Mouse (Mus musculus) layer of hippocampus, adult 8-10 months (tissue): ENCODE measurements at regions not wholly inside any gene's neighbourhood (a gene's known extent, or its start where the extent isn't known, plus 50 kb on each side); places are given as distances from the start of the nearest gene placed in this dataset.

Experiments
- DNase-seq, 2 experiments: peaks; one replicate each; pipeline ENCODE4 v3.0.0; 2022; ENCODE audit warnings: low spot score in 2 of 2

- peak in 1 of 2 experiments; percentile 4 for DNase-seq
These were observed 568.1 kb downstream of the 1190002N15Rik start for GRCm38 (mm10) chr9:93969691-93970284.

GRCm38 (mm10) chr9:93969118-93969517 is 568.8 kb downstream of the 1190002N15Rik start:
- no peak for DNase-seq

DNA sequence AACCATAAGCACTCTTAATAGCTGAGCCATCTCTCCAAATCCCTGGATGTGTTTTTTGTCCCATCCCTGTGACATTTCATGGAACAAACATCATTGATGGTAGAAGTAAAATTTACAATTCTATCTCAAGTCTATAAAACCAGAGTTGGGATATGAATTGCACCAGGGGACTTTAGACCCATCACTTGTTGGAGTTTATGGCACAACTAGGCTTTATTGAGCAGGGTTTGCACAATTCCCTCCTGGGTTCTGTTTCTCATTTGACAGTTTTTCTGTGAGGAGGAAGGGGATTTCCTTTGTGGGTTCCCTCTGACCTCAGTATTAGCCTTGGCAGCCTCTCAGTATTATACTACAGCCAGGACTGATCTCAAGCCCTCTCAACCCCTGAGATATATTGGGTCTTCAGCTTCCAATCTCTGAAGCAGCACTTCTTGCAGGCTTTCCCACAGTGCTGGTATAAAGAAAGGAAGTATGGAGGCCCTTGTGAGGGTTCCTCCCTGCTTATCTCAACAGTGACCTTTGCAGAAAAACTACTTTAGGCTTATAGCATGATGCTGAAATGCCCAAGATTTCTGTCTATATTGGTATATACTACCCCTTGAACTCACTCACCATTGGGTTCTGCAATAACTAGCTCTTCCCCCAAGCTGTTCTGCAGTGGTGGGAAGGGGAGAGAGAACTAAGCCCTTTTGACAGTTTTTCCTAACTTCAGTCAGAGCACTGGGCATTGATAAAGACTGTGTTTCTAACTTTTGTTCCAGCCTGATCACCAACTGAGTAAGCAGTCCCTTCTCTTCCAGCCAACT is 582.4 kb downstream of the 1190002N15Rik start:
- DNase-seq: no peak

- no peak for DNase-seq
These were observed 589.2 kb downstream of the 1190002N15Rik start for GRCm38 (mm10) chr9:93948671-93949070.

DNA sequence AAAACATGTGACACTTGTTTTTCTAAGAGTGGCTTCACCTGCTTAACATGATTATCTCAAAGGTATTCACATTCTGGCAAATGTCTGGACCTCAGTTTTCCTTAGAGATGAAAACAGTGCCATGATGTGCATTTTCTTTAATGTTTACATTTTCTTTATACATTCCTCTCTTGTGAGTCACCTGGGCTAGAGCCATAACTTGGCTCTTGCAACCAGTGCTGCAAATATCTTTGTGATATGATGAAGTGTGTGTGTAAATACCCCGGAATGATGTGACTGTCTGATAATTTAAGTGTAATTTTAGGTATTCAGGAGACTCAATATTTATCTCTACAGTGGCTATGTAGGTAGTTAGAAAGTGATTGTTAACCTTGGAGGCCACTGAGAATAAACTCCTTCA is 590.8 kb downstream of the 1190002N15Rik start:
- no peak for DNase-seq

- no peak for DNase-seq
These were observed 597.7 kb downstream of the 1190002N15Rik start for GRCm38 (mm10) chr9:93940193-93940592.

GRCm38 (mm10) chr9:93930684-93931083 is 607.2 kb downstream of the 1190002N15Rik start:
- no peak for DNase-seq

DNA sequence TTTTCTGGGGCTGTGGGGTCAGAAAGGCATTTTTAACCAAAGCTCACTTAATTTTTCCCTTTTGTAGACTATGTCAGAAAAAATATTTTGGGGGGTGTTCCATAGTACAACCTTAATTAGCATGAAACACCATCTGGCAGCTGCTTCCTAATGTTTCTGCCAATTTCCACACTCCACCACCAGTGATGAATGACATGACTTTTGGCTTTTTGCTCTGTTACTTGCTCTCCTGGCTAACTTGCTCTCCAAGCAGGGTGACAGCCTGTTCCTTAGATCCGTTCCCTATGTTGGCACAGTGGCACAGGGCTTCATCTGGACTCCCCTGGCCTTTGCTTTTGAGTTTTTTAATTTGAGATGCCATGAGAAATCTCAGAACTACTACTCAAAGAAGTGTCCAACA is 648.6 kb downstream of the 1190002N15Rik start:
- no peak for DNase-seq

- DNase-seq: no peak
These were observed 657.8 kb downstream of the 1190002N15Rik start for GRCm38 (mm10) chr9:93880112-93880511.

DNA sequence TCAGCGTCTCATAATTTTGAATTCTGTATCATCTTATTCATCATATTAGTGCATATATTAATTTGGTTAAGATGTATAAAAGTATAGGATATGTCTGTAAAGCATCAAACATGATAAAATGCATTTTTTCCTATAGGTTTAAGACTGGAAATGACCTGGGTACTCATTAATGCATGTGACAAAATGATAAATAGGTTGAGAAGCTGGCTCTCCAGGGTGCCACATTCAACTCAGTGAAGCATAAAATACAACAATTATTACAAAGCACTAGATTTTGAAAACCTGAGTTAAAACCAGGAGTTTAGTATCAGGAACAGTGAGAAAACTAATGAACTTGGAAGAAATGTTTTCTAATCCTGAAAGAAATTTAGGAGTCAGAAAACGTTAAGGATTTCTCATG is 658.3 kb downstream of the 1190002N15Rik start:
- no peak for DNase-seq

GRCm38 (mm10) chr9:93870778-93871177 is 667.1 kb downstream of the 1190002N15Rik start:
- DNase-seq: no peak

- DNase-seq: no peak
These were observed 679.9 kb downstream of the 1190002N15Rik start for GRCm38 (mm10) chr9:93857937-93858336.

- no peak for DNase-seq
These were observed 691.5 kb downstream of the 1190002N15Rik start for GRCm38 (mm10) chr9:93846411-93846810.

DNA sequence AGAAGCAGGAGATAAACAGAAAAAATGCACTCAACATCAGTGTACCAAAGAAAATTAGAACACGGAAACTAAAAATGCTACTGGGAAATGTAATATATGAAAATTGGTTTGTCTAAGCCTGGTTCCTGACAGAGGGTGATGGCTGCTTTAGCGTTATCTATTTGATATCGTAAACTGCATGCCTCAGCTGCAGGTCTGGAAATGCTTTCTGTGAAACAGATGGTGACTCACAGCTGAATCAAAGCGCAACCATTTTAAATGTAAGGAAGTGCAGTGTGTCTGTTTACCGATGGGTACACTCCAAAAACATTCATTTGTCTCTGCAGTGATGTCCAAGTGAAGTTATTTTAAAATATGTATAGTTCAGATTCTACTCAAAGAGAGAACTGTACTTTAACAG is 694.0 kb downstream of the 1190002N15Rik start:
- DNase-seq: peak in 1 of 2 experiments; percentile 3
